Mouse (Mus musculus): Measurements from ENCODE around the gene Dctn1.

DNA sequence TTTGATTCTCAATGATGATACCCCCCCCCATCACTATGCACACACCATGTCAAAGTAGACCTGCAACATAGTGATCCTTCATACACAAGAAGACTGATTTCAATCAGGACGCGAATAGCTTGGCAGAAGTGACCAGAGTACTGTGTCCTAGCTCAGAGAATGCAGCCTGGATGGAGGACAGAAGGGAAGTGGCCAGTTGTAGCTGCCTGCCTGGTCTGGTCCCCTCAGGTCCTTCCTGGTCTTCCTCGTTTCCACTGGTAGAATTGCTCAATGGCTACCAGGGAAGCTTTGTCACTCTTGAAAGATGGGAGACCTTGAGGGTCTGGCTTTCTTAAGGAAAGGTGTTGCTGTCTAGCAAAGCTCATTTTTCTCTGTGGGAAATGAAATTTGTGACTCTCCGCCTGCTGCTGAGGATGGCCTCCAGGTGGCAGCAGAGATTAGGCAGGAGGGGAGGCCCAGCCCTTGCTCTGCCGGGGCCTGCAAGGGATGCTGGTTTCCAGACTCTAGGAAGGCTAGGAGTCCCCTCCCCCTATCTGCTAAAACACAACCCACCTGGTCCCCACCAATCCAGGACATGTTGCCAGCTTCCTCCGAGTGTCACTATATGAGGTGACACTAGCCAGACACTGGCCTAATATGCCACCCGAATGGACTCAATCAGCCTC, 49.4 kb downstream of the Dctn1 start:
- TF ChIP-seq GATA1 (IDR thresholded peaks at IDR 0.05; ENCODE audit: borderline replicate concordance, low read length): no peak
- no peak for TF ChIP-seq FLI1 (IDR thresholded peaks at IDR 0.05; ENCODE audit: low read length)
